Mouse (Mus musculus) hindbrain, embryonic 10.5 days (tissue): ENCODE measurements around the gene Arhgdib. TPM values are rescaled to one million over a fixed set of nuclear protein-coding genes. Genes with fewer than 3 reads are reported as not detected.

Experiments used
- DNase-seq: peaks from one replicate; pipeline ENCODE4 v3.0.0-alpha.2; 2017; ENCODE audit warnings: low spot score
- H3K27ac ChIP-seq: fragments of 300-500 bp; sonication (generic); 2 replicates; pipeline ENCODE4 v1.5.1; 2016; ENCODE audit warnings: mild to moderate bottlenecking, moderate library complexity
- H3K27me3 ChIP-seq: fragments of 300-500 bp; sonication (generic); 2 replicates; pipeline ENCODE4 v1.6.1; 2016; ENCODE audit warnings: mild to moderate bottlenecking; ENCODE audit not compliant: poor library complexity, insufficient read depth, severe bottlenecking
- H3K36me3 ChIP-seq: fragments of 300-500 bp; sonication (generic); 2 replicates; pipeline ENCODE4 v1.6.1; 2016; ENCODE audit warnings: mild to moderate bottlenecking, moderate library complexity
- H3K4me1 ChIP-seq: fragments of 300-500 bp; sonication (generic); replicated peaks from 2 replicates; pipeline ENCODE4 v1.6.1; 2016; ENCODE audit warnings: mild to moderate bottlenecking
- H3K4me3 ChIP-seq: fragments of 300-500 bp; sonication (generic); 2 replicates; pipeline ENCODE4 v1.5.1; 2016; ENCODE audit warnings: mild to moderate bottlenecking, moderate library complexity
- H3K9me3 ChIP-seq: fragments of 300-500 bp; sonication (generic); 2 replicates; pipeline ENCODE4 v1.6.1; 2016; ENCODE audit warnings: mild to moderate bottlenecking, moderate library complexity
- WGBS: fragments of 180-500 bp; shearing (Covaris S2); methylation state at CpG from one replicate; pipeline ENCODE4 v1.1.7; 2016; 5-methylcytosine and 5-hydroxymethylcytosine counted together
- polyA plus RNA-seq: library from polyadenylated mRNA; unstranded; fragments of >200 nt; fragmentation: Nextera tagmentation; extraction: Ambion mirVana; gene quantifications from 2 replicates; pipeline ENCODE4 v1.2.1, GENCODE M21; 2016

The Arhgdib gene
- polyA plus RNA-seq, 1 experiment from 2014 or later = 35.2 TPM

DNA sequence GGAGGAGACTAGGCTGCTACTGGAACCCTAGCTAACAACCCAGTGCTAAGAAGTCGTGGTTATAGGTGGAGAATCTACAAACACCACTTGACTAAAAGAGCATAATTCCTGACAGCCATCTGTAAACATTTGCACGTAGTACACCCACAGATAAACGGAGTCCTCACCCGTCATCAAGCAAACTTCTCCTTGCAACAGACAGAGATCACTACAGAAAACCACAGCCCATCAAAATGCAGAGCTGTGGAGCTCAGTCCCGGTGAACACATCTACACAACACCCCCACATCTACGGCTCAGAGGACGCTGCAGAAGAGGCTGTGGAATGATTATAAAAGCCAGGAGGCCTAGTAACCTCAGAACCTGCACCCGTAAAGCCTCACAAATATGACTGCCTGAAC lies 2.8 kb upstream of the Arhgdib start:
- no peak for DNase-seq
- Histone ChIP-seq H3K36me3 (no peaks in the 10 kb centered on the region), H3K4me1 (peaks cover 24% of the 10 kb centered on the region), H3K4me3 (no peak overlapping the region), H3K9me3 (no peaks in the 10 kb centered on the region), H3K27me3 (no peaks in the 10 kb centered on the region), H3K27ac (no peak overlapping the region)
- WGBS = 89% methylated on average over 8 of the region's 8 CpGs

DNA sequence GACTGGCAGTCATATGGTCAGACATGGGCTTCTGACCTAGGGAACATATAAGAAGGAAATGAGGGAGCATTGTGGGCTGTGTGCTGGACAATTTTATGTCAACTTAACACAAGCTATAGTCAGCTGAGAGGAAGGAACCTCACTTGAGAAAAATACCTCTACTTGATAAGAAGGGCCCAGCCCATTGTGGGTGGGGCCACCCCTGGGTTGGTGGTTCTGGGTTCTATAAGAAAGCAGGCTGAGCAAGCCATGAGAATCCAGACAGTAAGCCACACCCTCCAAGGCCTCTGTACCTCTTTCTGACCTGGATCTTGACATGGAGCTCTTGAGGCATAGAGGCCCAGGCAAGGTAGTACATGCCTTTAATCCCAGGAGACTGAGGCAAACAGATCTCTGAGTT lies 1.7 kb upstream of the Arhgdib start:
- Histone ChIP-seq H3K9me3 (no peaks in the 10 kb centered on the region), H3K4me3 (no peak overlapping the region), H3K4me1 (peaks cover 24% of the 10 kb centered on the region), H3K36me3 (no peaks in the 10 kb centered on the region), H3K27ac (no peak overlapping the region), H3K27me3 (no peaks in the 10 kb centered on the region)
- no peak for DNase-seq

DNA sequence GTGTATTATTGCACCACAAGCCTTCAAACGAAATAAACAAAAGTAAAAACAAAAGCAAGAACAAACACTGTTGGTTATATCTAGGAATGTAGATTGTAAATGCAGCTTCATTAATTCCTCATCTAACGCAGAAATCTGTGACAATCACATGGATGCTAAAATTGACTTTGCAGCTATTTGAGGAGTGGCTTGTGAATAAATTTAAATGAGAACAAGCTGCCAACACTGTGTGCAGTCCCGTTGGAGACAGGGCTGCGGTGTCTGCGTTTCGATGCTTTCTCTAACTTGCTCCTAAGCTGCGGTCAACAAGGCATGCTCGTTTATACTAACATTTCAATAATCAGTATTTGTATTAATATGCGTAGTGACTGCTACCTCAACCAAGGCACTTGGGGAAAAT lies 581 bp upstream of the Arhgdib start:
- Histone ChIP-seq H3K27ac (no peak overlapping the region), H3K36me3 (no peaks in the 10 kb centered on the region), H3K4me1 (peaks cover 24% of the 10 kb centered on the region), H3K9me3 (no peaks in the 10 kb centered on the region), H3K4me3 (no peak overlapping the region), H3K27me3 (no peaks in the 10 kb centered on the region)
- no peak for DNase-seq
- WGBS = 89% methylated on average over 9 of the region's 9 CpGs

DNA sequence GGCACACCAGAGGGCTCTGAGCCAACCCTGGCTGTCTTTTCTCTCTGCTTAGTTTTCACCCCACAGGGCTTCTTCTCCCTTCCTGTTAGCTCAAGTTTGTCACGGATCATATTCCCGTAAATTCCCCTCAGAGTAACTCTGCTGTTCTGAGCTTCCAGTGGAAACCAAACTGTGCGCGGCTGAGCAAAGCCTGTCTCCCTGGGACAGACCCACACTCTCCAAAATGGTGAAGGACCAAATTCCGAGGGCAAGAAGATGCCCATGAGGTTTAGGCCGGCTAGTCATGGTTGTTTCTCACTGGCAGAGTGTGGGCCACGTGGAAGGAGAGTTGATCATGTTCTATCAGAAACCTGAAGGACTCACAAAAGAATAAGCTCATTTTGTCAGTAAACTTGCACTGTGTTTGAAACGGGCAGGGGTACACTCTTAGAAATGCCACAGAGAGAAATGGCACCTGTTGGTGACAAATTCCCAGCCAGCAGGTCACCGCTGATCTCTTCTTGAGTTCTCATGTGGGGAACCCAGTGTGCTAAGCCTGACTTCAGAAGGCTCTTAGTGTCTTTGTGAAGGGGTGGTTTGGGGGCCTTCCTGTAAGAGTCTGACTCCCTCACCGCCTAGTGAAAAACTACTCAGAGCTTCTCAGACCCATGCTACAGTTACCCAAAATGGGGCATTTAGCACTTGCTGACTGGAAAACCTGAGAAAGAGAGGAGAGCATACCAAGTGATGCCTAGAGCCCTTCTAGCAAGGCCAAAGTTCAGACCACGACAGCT lies 1.3 kb downstream of the Arhgdib start:
- WGBS = 86% methylated on average over 11 of the region's 11 CpGs
- DNase-seq = no peak
- Histone ChIP-seq H3K4me1 (peaks cover 14% of the 10 kb centered on the region; the same call in 1 of the 2 replicates), H3K27me3 (no peaks in the 10 kb centered on the region), H3K27ac (peak overlapping the region; percentile 56), H3K4me3 (no peak overlapping the region), H3K36me3 (no peaks in the 10 kb centered on the region), H3K9me3 (no peaks in the 10 kb centered on the region)

DNA sequence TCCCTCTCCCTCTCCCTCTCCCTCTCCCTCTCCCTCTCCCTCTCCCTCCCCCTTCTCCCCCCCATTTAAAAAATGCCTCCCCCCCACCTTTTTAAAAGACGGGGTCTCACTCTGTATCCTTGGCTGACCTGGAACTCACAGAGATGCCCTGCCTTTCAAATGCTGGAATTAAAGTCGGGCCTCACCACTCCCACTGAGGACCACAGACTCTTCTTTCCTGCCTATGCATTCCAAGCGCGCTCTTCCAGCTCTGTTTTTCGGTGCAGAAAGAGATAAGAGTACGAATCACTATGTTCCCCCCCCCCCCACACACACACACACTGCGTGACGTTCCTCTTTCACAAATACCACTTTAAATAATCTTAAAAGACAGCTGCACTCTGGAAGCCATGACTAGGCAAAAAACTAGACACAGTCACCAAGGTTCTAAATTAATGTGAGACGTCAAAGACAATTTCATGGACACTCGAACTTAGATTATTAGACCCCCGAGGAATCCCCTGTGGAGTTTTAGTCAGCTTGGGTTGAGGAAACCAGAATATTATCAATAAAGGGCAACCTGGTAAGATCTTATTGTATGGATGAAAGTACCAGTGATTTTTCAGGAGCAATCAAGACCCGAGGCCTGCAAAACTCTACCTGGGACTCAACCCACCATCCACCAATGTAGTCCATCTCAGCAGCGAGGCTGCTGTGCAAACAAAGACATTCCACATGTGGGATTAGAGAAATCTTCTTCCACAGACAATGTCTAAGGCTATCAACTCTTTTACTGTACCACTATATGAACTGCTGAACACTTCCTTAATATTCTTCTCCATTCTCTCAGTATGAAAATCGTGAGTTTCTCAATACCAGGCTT lies 2.1 kb downstream of the Arhgdib start:
- 86% methylated on average over 14 of the region's 14 CpGs for WGBS
- H3K36me3 ChIP-seq = no peaks in the 10 kb centered on the region
- H3K9me3 ChIP-seq = no peaks in the 10 kb centered on the region
- H3K4me3 ChIP-seq = no peak overlapping the region
- no peaks in the 10 kb centered on the region for H3K27me3 ChIP-seq
- DNase-seq = no peak
- H3K27ac ChIP-seq = no peak overlapping the region
- peaks cover 14% of the 10 kb centered on the region; the same call in 1 of the 2 replicates for H3K4me1 ChIP-seq

DNA sequence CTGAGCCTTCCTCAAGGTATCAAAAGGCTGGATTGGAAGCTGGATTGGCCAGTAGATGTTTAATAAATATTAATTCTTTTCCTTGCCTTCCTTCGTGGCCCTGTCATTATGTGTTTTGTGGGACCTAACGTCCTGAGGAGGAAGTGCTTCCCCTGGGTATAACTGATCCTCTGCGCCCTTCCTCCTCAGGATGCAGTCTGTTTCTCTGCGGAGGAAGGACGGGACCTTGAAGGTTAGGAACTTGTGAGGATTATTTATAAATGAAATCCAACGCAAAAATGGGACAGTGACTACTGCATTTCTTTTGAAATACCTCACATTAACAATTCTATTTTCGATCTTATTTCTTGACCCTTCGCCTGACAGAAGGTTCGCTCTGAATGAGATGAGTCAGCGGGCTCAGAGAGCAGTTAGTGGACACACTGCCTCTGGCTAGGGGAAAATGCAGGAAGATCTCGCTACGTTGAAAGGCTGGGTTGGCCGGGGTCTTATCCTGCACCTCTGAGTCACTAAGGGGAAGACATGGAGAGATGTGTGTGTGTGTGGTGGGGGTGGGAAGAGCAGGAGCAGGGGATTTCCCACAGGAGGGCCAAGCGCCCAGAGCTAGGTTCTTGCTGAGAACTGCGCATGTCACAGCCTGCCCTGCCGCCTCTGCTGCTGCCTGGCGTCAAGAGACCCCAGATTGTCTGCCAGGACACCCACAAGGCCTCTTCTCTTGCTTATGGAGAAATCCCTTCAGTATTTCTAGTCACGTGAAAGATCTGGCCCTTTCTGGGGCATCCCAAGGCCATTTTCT lies 3.2 kb downstream of the Arhgdib start:
- peaks cover 14% of the 10 kb centered on the region; the same call in 1 of the 2 replicates for H3K4me1 ChIP-seq
- no peak overlapping the region for H3K27ac ChIP-seq
- no peaks in the 10 kb centered on the region for H3K36me3 ChIP-seq
- H3K27me3 ChIP-seq = no peaks in the 10 kb centered on the region
- DNase-seq = no peak
- 79% methylated on average over 18 of the region's 18 CpGs for WGBS
- no peaks in the 10 kb centered on the region for H3K9me3 ChIP-seq
- no peak overlapping the region for H3K4me3 ChIP-seq

DNA sequence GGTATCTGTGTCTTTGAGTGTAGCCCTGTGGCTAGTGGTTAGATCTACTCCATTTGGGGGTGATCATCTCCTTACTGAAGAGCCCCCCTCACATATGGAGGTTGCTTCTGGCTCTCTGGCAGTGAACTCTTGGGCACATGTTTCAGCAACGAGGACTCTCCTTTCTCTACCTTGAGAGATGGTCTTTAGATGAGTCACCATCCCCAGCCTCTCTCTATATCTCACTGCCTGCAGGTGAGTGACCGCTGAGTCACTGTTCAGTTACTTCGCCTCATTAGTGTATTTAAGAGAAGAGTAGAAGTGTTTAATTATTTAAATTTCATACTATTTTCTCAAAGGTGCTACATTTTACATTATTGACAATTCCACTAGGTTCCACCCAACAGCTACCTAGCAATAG lies 4.6 kb downstream of the Arhgdib start:
- WGBS = 85% methylated on average over 3 of the region's 3 CpGs
- Histone ChIP-seq H3K27ac (no peak overlapping the region), H3K36me3 (no peaks in the 10 kb centered on the region), H3K9me3 (no peaks in the 10 kb centered on the region), H3K4me1 (peaks cover 14% of the 10 kb centered on the region; the same call in 1 of the 2 replicates), H3K27me3 (no peaks in the 10 kb centered on the region), H3K4me3 (no peak overlapping the region)
- DNase-seq = no peak

DNA sequence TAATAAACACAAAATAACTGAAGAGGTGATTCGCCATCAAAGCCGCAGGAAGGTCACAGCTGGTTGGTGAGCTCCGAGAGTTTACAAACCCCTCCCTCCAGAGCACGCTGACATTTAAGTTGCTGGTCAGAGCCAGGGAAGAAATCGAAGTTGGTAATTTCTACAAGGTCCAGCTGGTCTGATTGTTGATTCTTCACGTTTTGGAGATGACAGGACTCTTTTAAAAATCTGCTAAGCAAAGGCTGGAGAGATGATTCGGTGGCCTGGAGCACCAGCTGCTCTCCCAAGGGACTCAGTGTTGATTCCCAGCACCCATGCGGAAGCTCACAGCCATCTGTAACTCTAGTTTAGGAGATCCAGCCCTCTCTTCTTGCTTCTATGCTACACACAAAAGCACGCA lies 5.3 kb downstream of the Arhgdib start:
- 87% methylated on average over 9 of the region's 9 CpGs for WGBS
- no peak for DNase-seq
- H3K9me3 ChIP-seq = no peaks in the 10 kb centered on the region
- no peak overlapping the region for H3K27ac ChIP-seq
- no peak overlapping the region for H3K4me3 ChIP-seq
- no peaks in the 10 kb centered on the region for H3K27me3 ChIP-seq
- H3K4me1 ChIP-seq = peaks cover 10% of the 10 kb centered on the region; the same call in 1 of the 2 replicates
- no peaks in the 10 kb centered on the region for H3K36me3 ChIP-seq

DNA sequence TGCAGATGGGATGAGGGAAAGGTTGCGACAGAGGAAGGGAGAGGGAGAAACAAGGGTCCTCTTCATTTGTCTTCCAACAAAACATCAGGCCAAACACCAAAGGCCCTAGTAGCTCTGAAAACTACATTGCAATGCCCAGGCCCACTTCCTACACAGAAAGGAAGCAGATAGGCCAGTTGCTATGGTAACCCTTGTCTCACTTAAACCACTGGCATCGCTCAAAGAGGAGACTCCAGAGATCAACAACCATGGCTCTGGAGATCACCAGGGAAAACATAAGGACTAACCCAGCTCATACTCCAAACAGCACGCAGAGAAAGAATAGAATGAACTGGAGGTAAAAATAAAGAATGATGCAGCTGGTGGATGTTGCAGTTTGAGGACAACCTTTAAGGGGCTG lies 6.5 kb downstream of the Arhgdib start:
- Histone ChIP-seq H3K36me3 (no peaks in the 10 kb centered on the region), H3K27ac (no peak overlapping the region), H3K9me3 (no peaks in the 10 kb centered on the region), H3K4me3 (no peak overlapping the region), H3K4me1 (peaks cover 11% of the 10 kb centered on the region; the same call in 1 of the 2 replicates), H3K27me3 (no peaks in the 10 kb centered on the region)
- WGBS = 82% methylated on average over 3 of the region's 3 CpGs
- no peak for DNase-seq

DNA sequence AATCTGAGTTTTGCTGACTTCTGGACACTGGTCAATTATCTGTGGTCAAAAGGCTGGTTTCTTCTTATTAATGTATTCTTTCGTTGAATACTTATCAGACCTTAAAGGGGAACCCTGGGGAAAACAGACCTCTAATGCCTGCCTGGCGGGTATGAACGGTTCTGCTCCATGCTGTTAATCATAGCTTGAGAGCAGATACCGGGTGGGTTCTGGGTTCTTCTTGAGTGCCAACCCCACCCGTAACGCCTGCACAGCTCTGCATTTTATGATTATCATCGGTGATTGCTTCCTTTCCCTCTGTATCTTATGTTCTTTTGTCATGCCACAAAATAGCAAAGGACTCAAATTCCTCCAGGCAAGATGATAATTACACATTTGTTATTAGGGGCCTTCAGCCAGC lies 7.6 kb downstream of the Arhgdib start:
- no peaks in the 10 kb centered on the region for H3K27me3 ChIP-seq
- DNase-seq = no peak
- no peaks in the 10 kb centered on the region for H3K9me3 ChIP-seq
- no peaks in the 10 kb centered on the region for H3K36me3 ChIP-seq
- 91% methylated on average over 7 of the region's 7 CpGs for WGBS
- 0 out of 2 replicates have a peak, but pooled peaks cover 8% of the 10 kb centered on the region for H3K4me1 ChIP-seq
- no peak overlapping the region for H3K27ac ChIP-seq
- no peak overlapping the region for H3K4me3 ChIP-seq

DNA sequence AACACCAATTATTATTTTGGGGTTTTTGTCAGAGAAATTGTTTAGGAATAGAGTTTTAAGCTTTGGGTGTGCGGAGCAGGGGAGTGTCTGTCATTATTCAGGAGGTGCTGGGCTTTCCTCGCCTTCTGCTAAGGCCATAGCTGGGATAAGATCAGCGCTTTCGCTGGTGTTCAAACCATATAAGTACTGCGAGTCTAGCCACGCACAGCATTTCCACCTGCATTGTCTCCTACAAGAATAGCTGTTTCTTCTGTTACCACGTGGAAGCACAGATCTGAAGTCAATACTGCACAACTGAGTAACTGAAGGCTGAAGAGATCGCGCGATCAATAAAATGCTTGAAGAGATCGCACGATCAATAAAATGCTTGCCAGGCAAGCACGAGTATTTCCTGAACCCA lies 10.5 kb downstream of the Arhgdib start:
- no peak overlapping the region for H3K4me3 ChIP-seq
- H3K4me1 ChIP-seq = peaks cover 17% of the 10 kb centered on the region; the same call in 1 of the 2 replicates
- WGBS = 88% methylated on average over 13 of the region's 13 CpGs
- H3K36me3 ChIP-seq = no peaks in the 10 kb centered on the region
- no peaks in the 10 kb centered on the region for H3K27me3 ChIP-seq
- no peaks in the 10 kb centered on the region for H3K9me3 ChIP-seq
- no peak for DNase-seq
- peak overlapping the region; percentile 71 for H3K27ac ChIP-seq

DNA sequence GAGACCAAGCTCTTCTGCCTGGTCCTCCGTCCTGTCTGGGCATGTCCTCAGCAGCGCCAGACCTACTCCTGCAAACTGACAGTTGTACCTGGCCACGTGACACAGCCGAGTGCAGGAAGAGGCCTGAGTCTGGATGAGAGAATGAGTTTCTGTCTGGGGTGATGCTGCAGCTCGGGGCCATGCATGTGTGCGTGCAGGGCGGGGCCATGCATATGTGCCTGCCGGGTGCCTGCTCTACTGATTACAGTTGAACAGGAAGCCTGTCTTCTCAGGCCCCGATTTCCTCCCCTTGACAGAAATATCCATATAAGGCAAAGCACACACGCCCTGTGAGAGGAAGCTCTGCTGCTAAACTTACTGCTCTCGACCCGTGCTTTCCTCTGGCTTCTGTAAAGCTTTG lies 11.0 kb downstream of the Arhgdib start:
- H3K9me3 ChIP-seq = no peaks in the 10 kb centered on the region
- peaks cover 17% of the 10 kb centered on the region; the same call in 1 of the 2 replicates for H3K4me1 ChIP-seq
- no peak overlapping the region for H3K4me3 ChIP-seq
- WGBS = 60% methylated on average over 12 of the region's 12 CpGs
- H3K36me3 ChIP-seq = no peaks in the 10 kb centered on the region
- H3K27ac ChIP-seq = peak overlapping the region; percentile 71
- no peaks in the 10 kb centered on the region for H3K27me3 ChIP-seq
- DNase-seq = peak; percentile 36
